Mouse (Mus musculus) heart, postnatal 25 days (tissue): ENCODE results near the gene Pigw. TPM values are rescaled to one million over a fixed set of nuclear protein-coding genes. Genes with fewer than 3 reads are reported as not detected.
"Not testable (repeated sequence)": the region's sequence is repeated elsewhere in the genome, so short reads cannot be mapped to it uniquely, and the experiment has no call there.

Experiments used
- DNase-seq: peaks from one replicate; pipeline ENCODE4 v3.0.0; 2022; ENCODE audit warnings: low spot score
- intact Hi-C: fragments of 180-260 bp; cut with DNase I; formaldehyde crosslinking; loops from one replicate; pipeline ENCODE4 v1.15.1; 2025
- total RNA-seq, 2 experiments: library from RNA; stranded (reverse); gene quantifications; 2 replicates each; pipeline ENCODE4 v1.2.3; 2021

Pigw gene
- total RNA-seq, 2 experiments from 2014 or later, result 5.4 to 6.4 TPM

DNA sequence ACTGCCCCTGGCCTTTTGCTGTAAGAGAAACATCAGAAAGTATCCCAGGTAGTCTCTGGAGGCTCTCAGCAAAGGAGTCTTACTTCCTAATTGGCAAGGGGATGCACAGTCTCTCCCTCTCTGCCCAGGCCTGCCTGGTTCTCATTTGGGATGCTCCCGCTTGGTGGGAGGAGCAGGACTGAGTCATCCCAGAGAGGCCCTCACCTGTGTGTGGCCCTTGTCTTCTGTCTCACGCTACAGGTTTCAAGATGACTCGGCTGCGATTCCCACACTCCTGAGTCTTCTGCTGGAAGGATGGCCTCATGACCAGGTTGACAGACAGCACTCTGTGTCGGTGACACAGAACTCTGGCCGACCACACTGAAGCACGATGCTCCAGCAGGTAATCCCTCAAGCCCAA lies 2.3 kb upstream of the Pigw start:
- DNase-seq, result no peak
- intact Hi-C loops, result no loop called here

DNA sequence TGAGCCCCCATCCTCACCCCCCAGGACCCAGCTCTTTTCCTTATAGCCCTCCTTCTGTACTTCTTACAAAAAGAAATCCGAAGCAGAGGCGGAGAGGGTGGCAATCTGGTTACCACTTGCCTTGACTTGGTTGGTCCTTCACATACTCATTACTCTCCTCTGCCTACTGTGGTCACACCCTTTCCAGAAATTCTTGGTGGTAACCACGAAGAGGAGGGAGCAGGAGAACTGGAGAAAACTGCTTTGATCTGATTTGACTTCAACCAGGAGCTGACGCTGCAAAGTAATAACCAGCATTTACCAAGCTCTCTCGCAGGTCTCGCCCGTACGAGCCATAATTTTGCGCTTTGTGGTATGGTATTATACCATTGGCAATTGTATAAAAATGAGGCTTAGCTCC lies 886 bp upstream of the Pigw start:
- intact Hi-C loops, result no loop called here

DNA sequence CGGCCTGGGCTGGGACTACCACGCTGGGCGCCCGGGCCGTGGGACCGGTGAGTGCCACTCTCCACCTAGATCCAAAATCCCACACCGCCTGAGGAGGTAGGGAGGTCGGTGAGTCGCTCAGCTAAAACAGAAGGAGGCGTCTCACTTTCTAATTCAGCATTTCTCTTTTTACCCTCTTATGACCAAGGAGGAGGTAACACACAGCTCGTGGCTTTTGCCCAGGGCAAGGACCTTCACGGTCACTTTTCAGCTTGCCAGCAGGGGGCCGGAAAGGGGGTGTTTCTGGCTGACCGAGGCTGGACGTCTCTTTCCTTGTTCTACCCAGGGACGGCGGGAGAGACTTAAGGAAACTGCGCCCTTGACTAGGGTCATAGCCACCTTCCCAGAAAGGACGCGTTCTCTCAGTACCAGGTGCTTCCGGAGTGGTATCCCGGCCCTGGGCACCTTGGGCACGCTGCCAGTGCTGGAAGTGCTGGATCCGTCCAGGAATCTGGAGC lies 428 bp upstream of the Pigw start:
- intact Hi-C loops, result no loop called here
- DNase-seq, result peak; percentile 20

More for the DNA sequence above, 886 bp upstream of the Pigw start:
- no peak for DNase-seq

DNA sequence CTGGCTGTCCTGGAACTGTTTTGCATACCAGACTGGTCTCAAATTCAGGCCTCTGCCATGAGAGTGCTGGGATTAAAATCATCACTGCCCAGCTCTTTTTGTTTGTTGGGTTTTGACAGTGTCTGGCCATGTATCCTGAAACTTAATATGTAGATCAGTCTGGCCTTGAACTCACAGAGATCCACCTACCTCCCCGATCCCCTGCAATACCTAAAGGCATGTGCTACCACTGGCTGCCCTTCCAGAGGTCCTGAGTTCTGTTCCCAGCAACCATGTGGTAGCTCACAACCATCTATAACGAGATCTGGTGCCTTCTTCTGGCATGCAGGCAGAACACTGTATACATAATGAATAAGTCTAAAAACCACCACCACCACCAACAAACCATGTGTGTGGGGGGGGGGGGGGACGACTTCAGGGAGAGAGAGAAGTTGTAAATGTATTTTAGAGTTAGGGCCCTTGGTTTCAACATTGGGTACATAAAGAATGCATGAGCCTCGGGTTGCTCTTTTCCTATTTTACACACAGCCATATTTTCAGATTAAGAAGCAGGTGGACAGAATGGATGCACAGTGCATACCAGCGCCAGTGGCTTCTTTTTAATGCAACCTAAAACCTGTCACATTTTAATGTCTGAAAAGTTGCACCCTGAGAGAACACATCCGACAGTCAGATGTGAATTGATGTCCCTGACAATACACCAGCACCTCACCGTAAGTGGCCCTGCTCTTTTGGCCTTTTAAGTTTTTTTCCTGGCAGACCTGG lies 896 bp downstream of the Pigw start:
- no peak for DNase-seq
- intact Hi-C loops, result loop anchor here (10.0 kb wide), 1 partner anchor 694 kb away; no protein-coding TSS in a partner anchor

DNA sequence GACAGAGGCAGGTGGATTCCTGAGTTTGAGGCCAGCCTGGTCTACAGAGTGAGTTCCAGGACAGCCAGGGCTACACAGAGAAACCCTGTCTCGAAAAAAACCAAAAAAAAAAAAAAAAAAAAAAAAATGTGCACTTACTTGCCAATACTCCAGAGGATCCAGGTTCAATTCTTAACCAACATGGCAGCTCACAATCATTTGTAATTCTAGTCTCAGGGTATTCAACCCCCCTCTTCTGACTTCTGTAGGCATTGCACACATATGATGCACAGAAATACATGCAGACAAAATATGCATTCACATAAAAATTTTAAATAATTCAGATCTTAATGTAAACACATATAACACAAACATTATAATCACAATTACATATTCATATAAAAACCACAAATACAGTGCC lies 4.1 kb downstream of the Pigw start:
- DNase-seq, result not testable (repeated sequence)
- intact Hi-C loops, result loop anchor here (10.0 kb wide), 1 partner anchor 691 kb away; no protein-coding TSS in a partner anchor

DNA sequence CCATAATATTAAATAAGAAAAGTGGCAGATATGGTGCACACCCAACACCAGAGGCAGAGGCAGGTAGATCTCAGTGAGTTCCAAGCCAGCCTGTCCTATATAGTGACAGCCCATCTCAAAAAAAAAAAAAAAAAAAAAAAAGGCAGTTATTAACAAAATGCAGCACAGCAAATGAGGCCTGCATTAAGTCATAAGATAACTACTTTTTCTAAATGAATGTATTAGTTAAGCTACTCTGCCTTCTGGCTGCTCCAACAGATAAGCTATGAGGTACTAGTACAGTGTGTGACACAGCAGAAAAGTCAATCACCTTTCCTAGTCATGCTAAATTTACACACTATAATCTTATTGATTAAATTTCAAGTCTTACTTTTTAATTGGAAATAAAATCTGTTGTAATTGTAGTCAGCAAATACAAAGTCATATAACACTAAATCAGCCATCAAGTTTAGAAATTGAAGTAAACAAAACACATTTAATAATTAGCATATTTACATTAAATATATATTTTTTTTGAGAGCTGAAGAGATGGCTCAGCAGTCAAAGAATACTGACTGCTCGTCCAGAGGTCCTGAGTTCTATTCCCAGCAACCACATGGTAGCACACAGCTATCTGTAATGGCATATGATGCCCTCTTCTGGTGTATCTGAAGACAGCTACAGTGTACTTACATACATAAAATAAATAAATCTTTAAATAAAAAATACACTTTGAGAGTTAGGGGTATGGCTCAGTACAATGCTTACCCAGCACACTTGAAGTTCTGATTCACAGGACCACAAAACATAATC lies 6.8 kb downstream of the Pigw start:
- intact Hi-C loops, result loop anchor here (5.0 to 10.0 kb wide), 2 partner anchors 269 to 688 kb away; partner anchors contain the start of gene Usp32
- DNase-seq, result no peak

DNA sequence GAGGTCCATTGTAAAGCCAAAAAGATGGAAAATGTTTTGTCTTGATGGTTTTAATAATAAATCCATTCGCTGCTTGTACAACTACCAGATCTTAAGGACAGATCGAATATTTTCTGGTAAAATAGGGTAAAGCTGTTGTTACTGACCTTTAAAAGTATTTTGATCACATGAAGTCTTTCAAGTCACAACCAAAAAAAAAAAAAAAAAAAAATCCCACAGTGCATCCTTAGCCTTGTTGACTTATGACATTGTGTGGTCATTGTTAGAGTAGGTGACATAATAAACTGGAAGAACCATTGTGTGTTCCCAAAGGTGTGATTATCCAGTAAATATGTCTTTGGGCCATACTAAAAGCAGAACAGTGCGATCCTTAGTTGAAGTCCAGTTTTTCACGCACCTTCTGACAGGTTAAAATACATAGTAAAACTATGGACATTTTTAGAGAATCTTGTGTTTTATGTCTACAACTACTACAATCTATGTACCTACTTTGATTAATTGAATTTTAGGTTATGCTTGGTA lies 8.5 kb downstream of the Pigw start:
- intact Hi-C loops, result loop anchor here (2.0 to 10.0 kb wide), 3 partner anchors 43 to 687 kb away; partner anchors contain the start of genes Dhrs11 and Usp32
- DNase-seq, result no peak

DNA sequence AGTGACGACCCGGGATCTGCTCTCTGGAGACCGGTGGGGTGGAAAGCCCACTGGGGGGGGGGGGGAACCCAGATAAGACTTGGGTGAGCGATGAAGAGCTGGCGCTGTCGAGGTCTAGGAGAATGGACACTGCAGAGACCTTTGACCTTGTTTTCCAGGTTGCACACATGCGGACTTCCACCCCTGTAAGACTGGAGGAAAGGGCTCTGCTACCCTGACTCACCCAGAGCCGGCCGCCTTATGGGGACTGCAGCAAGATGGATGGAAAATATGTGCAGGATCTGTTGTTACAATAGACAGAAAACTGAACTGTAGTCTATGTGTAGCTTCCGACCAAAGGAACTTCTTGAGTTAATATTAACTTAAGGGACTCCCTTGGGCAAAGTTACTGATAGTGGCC lies 9.0 kb downstream of the Pigw start:
- intact Hi-C loops, result loop anchor here (2.0 to 10.0 kb wide), 3 partner anchors 42 to 686 kb away; partner anchors contain the start of genes Dhrs11 and Usp32
- DNase-seq, result no peak

DNA sequence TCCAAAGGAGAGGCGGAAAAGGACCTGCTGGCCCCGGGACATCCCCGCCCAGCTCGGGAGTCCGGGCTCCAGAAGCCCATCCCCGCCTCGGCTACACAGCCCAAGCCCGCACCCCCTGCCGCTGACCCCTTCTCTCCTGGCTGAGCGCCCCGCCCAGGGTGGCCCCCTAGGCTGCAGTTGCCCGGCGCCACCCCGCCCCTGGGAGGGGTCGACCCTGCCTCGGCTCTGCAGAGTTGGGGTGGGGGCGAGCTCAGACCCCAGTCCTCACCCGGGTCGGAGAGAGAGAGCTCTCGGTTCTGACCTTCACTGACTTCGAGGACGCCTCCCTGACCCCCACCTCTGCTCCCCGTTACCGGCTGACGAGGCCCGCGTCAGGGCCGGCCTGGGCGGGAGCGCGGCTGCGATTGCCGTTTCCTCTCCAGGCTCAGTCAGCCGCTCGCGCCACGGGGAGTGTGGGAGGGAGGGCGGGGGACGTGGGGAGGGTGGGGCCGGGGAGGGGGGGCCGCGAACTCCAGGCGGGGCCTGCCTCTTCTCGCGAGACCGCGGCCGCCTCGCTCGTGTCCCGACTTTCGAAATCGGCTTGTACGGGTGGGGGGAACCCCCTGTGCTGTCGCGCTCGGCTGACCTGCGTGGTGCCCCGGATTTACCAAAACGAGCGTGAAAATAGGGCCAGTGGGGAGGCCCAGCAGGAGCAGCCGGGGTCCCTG lies 9.6 kb downstream of the Pigw start, which contains the start of gene Ggnbp2:
Gene Ggnbp2 (minus strand): TSS at position 481 of the 707 bp plus-strand sequence.
- peak; percentile 88 for DNase-seq
- intact Hi-C loops, result loop anchor here (2.0 to 10.0 kb wide), 3 partner anchors 42 to 686 kb away; partner anchors contain the start of genes Dhrs11 and Usp32

DNA sequence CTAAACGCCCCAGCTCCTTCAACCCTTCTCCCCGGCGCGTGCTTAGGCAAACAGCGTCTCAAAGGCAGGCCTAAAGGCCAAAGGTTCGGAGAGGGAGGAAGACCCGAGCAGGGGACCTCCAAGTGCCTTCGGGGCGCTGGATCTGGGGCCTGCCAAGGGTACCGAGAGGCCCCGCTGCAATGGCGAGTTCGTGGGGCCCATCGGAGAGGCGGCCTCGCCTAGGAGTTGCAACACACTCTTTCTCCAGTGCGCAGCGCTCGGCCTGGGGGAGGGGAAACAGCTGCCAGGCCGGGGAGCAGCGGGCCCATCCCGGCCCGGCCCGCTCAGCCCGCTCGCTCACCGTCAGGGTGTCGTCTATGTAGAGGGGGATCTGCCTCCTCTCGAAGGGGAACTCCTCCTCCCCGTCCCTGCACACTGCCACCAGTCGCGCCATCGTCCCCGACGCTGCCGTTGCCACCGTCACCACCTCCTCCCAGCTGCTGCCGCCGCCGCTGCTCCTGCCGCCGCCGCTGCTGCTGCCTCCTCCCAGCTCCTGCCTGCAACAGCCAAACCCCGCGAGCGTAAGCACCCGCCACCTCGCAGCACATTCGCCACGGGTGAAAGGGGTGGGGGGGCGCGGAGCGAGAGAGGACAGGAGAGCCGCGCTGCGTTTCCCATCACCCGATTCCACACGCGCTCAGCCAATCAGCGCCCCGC lies 10.4 kb downstream of the Pigw start:
- intact Hi-C loops, result loop anchor here (2.0 to 10.0 kb wide), 3 partner anchors 41 to 685 kb away; partner anchors contain the start of genes Dhrs11 and Usp32
- DNase-seq, result peak; percentile 87

DNA sequence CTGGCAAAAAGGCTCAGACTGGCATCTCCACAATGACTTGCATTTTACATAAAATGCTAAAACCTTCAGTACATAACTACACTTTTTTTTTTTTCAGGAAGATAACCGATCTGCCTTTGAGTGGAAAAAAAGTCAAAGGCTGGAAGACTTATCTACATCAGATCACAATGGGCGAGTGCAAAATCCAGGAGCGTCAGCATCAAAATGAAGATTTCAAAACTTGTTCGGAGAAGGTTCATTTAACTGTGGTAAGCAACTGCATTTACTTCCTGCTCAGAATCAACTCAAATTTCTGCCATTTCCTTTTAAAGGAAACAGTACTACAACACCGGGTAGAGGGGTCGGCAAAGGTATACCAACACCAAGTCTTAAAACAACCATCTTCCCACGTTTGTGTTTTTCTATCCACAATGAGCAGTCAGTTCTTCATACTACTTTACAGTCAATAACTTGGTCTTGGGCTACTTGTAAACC lies 11.3 kb downstream of the Pigw start:
- intact Hi-C loops, result no loop called here
- DNase-seq, result no peak

DNA sequence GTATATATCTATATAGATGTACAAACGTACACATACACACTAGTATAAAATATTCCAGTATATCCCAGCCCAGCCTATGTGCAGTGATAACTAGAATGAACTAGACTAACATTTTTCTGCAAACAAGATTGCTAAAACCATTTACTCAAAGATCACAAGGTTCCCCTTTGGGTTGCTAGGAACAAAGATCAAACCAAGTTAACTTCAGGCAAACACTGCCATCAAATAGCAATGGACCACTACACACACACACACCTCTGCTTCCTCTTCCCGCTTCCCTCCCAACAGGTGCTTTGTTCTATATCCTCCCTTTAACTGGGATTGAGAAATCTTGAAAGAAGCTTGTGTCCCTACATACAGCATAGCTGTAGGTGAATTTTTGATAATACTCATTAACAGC lies 12.5 kb downstream of the Pigw start:
- intact Hi-C loops, result no loop called here
- no peak for DNase-seq

DNA sequence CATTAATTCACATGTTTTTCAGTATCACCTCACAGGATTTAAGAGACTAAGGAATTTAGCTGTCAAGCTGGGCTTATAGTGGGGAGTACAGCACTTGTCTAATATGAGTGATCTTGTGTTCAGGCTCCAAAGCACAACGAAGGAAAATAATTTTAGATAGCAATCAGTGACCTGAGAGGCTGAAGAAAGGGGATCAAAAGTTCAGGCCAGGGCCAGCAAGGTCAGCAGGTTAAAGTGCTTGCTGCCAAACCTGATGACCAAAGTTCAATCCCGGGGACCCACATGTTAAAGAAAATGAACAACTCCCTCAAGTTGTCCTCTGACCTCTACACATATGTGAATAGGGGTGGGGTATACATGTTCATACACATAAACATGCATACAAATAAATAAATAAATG lies 14.8 kb downstream of the Pigw start:
- intact Hi-C loops, result no loop called here

DNA sequence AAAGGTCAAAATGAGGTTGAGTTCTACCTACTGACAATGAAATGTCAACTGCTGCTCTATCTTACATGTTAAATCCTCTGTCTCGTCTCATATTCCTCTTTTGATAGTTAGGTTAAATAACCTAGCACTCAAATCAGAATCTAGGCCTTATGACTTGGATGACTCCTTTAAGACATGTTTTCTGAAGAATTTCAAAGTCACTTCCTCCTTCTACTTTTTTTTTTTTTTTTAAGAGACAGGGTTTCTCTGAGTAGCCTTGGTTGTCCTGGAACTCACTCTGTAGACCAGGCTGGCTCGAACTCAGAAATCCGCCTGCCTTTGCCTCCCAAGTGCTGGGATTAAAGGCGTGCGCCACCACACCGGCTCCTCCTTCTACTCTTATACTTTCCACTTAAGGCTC lies 24.8 kb downstream of the Pigw start:
- intact Hi-C loops, result no loop called here
- DNase-seq, result no peak

More for the DNA sequence above, 14.8 kb downstream of the Pigw start:
- DNase-seq, result no peak

DNA sequence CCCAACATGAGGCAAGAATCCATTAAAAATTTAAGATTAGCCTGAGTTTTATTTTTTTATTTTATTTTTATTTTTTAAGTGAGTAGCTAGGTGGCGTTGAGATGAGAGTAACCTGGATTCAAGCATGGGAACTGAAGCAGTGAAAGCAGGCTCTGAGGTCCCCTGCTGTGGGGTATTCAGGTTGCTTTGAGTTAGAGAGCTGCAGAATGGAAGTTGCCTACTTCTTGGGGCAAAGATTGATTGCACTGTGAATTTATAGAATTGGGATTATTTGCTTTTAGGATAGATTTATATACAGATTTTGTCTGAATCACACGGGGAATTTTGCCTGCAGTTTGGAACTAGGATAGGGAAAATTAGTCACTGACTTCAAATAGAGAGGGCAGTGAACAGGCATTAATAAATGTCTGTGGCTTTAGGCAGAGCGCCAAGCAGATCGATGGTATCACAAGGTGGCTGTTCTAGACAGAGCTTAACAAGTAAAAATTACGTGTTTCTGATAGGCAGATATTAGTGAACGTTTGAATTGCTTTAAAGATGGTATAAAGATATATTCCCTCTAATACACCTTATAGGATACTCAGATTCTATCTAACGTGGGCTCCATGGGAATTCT lies 32.5 kb downstream of the Pigw start:
- no peak for DNase-seq
- intact Hi-C loops, result no loop called here

DNA sequence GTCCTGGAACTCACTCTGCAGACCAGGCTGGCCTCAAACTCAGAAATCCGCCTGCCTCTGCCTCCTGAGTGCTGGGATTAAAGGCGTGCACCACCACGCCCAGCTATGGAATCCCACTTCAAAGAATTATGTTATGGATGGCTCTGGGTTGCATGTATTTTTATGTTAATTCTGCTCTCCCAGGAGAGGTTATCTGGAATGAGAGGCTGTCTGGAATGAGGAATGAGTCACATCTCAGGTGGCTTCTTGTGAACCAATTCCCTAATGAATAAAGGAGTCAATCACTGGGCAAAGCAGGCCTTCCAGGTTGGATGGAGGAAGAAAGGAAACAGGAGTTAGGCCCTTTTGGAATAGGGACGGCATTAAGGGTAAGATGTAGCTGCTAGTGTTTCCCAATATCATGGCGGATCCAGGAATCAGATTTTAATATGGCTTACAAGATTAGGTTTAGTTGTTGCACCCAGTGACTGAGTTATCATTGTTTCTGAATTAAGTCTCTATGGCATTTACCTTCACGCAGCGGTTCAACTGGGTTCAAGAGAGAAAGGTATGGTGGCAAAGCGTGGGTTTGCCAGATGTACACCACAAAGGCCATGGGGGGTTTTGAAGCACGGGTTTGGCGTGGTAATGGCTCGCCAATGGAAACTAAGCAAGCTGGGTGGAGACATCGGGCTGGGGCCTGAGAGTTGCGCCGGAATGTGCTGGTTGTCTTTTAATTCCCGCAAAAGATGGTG lies 33.2 kb downstream of the Pigw start:
- intact Hi-C loops, result no loop called here
- DNase-seq, result no peak

DNA sequence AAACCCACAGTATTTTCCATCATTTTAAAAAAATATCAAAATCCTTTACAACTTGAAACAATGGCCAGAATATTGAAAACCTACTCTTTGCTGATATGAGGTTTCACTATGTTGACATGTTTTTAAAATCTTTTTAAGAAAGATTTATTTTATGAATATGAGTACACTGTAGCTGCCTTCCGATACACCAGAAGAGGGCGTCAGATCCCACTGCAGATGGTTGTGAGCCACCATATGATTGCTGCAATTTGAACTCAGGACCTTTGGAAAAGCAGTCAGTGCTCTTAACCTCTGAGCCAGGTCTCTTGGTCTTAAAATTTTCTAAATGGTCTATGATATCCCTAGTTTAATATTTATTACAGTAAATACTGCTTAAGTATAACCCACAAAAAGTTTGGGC lies 40.8 kb downstream of the Pigw start:
- intact Hi-C loops, result no loop called here
- no peak for DNase-seq

DNA sequence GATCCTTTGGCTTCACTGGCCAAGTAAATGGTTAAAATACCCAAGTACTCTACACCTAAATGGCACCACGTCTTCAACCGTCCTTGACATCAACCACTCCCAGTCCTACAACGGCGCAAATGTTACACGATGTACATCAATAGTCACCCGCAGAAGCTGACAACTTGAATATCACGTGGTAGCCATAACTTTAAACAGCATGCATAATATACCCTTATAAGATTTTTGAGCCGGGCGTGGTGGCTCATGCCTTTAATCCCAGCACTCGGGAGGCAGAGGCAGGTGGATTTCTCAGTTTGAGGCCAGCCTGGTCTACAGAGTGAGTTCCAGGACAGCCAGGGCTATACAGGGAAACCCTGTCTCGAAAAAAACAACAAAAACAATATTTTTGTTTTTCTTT lies 50.6 kb downstream of the Pigw start:
- intact Hi-C loops, result loop anchor here (2.0 kb wide), 1 partner anchor 41 kb away; the partner anchor contains the start of gene Ggnbp2
- not testable (repeated sequence) for DNase-seq
